Mouse (Mus musculus) C2C12 (cell line): ENCODE results near the gene Ppcs. TPM values are rescaled to one million over a fixed set of nuclear protein-coding genes. Genes with fewer than 3 reads are reported as not detected.
A peak's percentile ranks its signal among the peaks of the same experiment; 100 is the strongest.

Experiments used
- H3K27me3 ChIP-seq: one replicate; pipeline ENCODE4 v1.6.1; 2011; ENCODE audit not compliant: control insufficient read depth, insufficient read depth, insufficient read length
- H3K36me3 ChIP-seq: one replicate; pipeline ENCODE4 v1.6.1; 2011; ENCODE audit not compliant: control insufficient read depth, insufficient read depth
- H3K4me3 ChIP-seq: one replicate; pipeline ENCODE4 v1.5.1; 2011; ENCODE audit warnings: mild to moderate bottlenecking, control low read depth; ENCODE audit not compliant: poor library complexity, insufficient read depth, severe bottlenecking
- H3K79me2 ChIP-seq: one replicate; pipeline ENCODE4 v1.6.1; 2011; ENCODE audit not compliant: control insufficient read depth, insufficient read depth
- H3K79me3 ChIP-seq: one replicate; pipeline ENCODE4 v1.6.1; 2011; ENCODE audit warnings: low read depth, control low read depth
- H3ac ChIP-seq: one replicate; pipeline ENCODE3; 2011; ENCODE audit warnings: low read depth; ENCODE audit not compliant: control insufficient read depth, insufficient read length
- CEBPB ChIP-seq: IDR thresholded peaks from one replicate; pipeline ENCODE4 v1.6.1; 2011; ENCODE audit warnings: low read depth, mild to moderate bottlenecking, control low read depth, moderate library complexity
- CTCF ChIP-seq: IDR thresholded peaks from one replicate; pipeline ENCODE4 v1.5.1; 2011; ENCODE audit not compliant: control insufficient read depth, insufficient read depth, insufficient read length
- FOSL1 ChIP-seq: IDR thresholded peaks from one replicate; pipeline ENCODE4 v1.8.0; 2011; ENCODE audit warnings: mild to moderate bottlenecking, low read length; ENCODE audit not compliant: poor library complexity, insufficient read depth, severe bottlenecking
- MAX ChIP-seq: IDR thresholded peaks from one replicate; pipeline ENCODE4 v1.6.1; 2011; ENCODE audit warnings: mild to moderate bottlenecking, control low read depth
- MYOD1 ChIP-seq: IDR thresholded peaks from one replicate; pipeline ENCODE4 v1.6.1; 2011; ENCODE audit warnings: low read depth; ENCODE audit not compliant: control insufficient read depth, insufficient read length
- MYOG ChIP-seq: IDR thresholded peaks from one replicate; pipeline ENCODE4 v1.6.1; 2011; ENCODE audit not compliant: control insufficient read depth, insufficient read length; ENCODE audit errors: extremely low read depth
- USF1 ChIP-seq: IDR thresholded peaks from one replicate; pipeline ENCODE4 v1.6.1; 2011; ENCODE audit warnings: low read depth, mild to moderate bottlenecking, control low read depth, moderate library complexity
- polyA plus RNA-seq: library from polyadenylated mRNA; unstranded; fragments of >200 nt; fragmentation: generic; extraction: Trizol; gene quantifications from one replicate; pipeline ENCODE4 v1.2.1, GENCODE M21; 2012; ENCODE audit warnings: missing spikeins

Ppcs gene
- polyA plus RNA-seq, 1 experiment = 17.9 TPM

DNA sequence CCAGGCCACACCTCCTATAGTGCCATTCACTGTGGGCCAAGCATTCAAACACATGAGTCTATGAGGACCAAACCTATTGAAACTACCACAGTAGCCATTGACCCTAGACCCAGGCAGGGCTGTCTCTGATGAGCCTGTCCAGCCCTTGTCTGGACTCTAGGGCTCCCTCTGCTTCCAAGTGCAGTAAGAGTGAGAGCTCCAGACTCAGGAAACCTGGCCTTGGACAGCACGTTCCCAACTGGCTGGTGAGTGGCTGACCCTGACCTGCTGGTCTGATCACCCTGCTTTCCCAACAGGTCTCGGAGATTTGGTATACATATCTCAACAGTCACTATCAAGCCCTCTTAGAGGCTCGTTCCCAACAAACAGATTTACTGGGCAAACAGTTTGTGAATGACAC lies 25.6 kb upstream of the Ppcs start:
- no peaks in the 10 kb centered on the region for H3K36me3 ChIP-seq
- H3K79me3 ChIP-seq = no peaks in the 10 kb centered on the region
- TF ChIP-seq USF1 (no peak), MYOG (no peak), MYOD1 (no peak), MAX (no peak), CEBPB (no peak), CTCF (no peak), FOSL1 (no peak)
- no peaks in the 10 kb centered on the region for H3K79me2 ChIP-seq
- no peak overlapping the region for H3ac ChIP-seq
- H3K4me3 ChIP-seq = no peak overlapping the region
- H3K27me3 ChIP-seq = peaks cover 13% of the 10 kb centered on the region

DNA sequence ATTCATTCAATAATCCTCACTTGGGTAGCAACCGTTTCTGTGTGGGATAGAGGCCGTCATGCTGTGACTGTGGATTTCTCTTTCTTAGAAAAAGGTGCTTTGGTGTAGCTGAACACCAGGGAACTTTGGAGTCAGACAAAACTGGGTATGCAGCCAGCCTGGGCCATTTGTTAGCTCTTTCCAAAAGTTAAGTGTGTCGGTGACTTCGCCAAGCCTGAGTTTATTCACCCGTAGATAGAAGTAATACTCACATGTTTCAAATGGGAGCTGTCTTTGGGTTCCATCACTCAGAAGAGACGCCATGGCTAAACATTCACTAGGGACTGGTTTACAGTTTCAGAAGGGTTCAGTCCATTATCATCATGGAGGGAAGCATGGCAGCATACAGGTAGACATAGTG lies 25.0 kb upstream of the Ppcs start:
- Histone ChIP-seq H3K36me3 (no peaks in the 10 kb centered on the region), H3ac (no peak overlapping the region), H3K79me2 (no peaks in the 10 kb centered on the region), H3K79me3 (no peaks in the 10 kb centered on the region), H3K27me3 (peaks cover 13% of the 10 kb centered on the region), H3K4me3 (no peak overlapping the region)
- TF ChIP-seq MYOG (no peak), CTCF (no peak), FOSL1 (no peak), USF1 (no peak), MAX (no peak), CEBPB (no peak), MYOD1 (no peak)

GRCm38 (mm10) chr4:119442539-119442938 lies 20.3 kb upstream of the Ppcs start:
- Histone ChIP-seq H3K27me3 (peaks cover 4% of the 10 kb centered on the region), H3K36me3 (no peaks in the 10 kb centered on the region), H3K79me3 (no peaks in the 10 kb centered on the region), H3ac (no peak overlapping the region), H3K4me3 (no peak overlapping the region), H3K79me2 (no peaks in the 10 kb centered on the region)
- TF ChIP-seq CEBPB (no peak), FOSL1 (no peak), MAX (no peak), MYOG (no peak), CTCF (no peak), MYOD1 (no peak)

GRCm38 (mm10) chr4:119441836-119442235 lies 19.6 kb upstream of the Ppcs start:
- Histone ChIP-seq H3K79me3 (no peaks in the 10 kb centered on the region), H3ac (no peak overlapping the region), H3K36me3 (no peaks in the 10 kb centered on the region), H3K27me3 (peaks cover 7% of the 10 kb centered on the region), H3K4me3 (no peak overlapping the region), H3K79me2 (no peaks in the 10 kb centered on the region)
- TF ChIP-seq CEBPB (no peak), CTCF (no peak), MAX (no peak), MYOD1 (no peak), USF1 (no peak), MYOG (no peak), FOSL1 (no peak)

GRCm38 (mm10) chr4:119437936-119438335 lies 15.7 kb upstream of the Ppcs start:
- no peak overlapping the region for H3K4me3 ChIP-seq
- H3ac ChIP-seq = no peak overlapping the region
- H3K79me2 ChIP-seq = no peaks in the 10 kb centered on the region
- H3K27me3 ChIP-seq = peaks cover 25% of the 10 kb centered on the region
- TF ChIP-seq CEBPB (no peak), MYOG (no peak), CTCF (no peak), FOSL1 (no peak), MYOD1 (no peak), MAX (no peak), USF1 (no peak)
- no peaks in the 10 kb centered on the region for H3K79me3 ChIP-seq
- H3K36me3 ChIP-seq = no peaks in the 10 kb centered on the region

GRCm38 (mm10) chr4:119430678-119431077 lies 8.5 kb upstream of the Ppcs start:
- H3K4me3 ChIP-seq = no peak overlapping the region
- H3K27me3 ChIP-seq = peaks cover 20% of the 10 kb centered on the region
- H3K79me3 ChIP-seq = no peaks in the 10 kb centered on the region
- no peak overlapping the region for H3ac ChIP-seq
- H3K79me2 ChIP-seq = no peaks in the 10 kb centered on the region
- H3K36me3 ChIP-seq = no peaks in the 10 kb centered on the region
- TF ChIP-seq MYOD1 (no peak), CEBPB (no peak), FOSL1 (no peak), USF1 (no peak), MAX (no peak), CTCF (peak; percentile 45)
